Mouse (Mus musculus): Measurements from ENCODE around the gene Vrk3. TPM values are rescaled to one million over a fixed set of nuclear protein-coding genes. Genes with fewer than 3 reads are reported as not detected.
"Not testable (repeated sequence)": the region's sequence is repeated elsewhere in the genome, so short reads cannot be mapped to it uniquely, and the experiment has no call there.

The Vrk3 gene
- polyA plus RNA-seq, 1 experiment, result 104 TPM

DNA sequence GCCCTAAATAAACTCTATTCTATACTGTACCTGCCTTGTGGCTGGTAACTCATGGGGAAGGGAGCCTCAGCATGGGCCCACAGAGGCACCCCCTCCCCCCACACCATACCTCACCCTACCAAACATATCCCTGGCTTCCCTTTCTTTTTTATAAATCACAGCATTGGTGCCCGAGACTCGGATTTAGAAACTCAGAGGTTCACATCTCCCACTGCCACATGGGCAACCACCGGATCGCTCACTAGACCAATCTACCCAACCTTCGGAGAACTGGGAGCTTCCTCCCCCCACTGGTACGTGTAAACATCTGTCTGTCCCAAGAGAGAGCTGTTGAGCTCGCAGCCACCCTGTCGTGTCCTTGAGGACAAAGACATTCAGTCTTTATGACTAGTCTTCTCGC is 3.9 kb upstream of the Vrk3 start:
- TF ChIP-seq GATA1 (IDR thresholded peaks at IDR 0.05; ENCODE audit: low read length), result no peak

DNA sequence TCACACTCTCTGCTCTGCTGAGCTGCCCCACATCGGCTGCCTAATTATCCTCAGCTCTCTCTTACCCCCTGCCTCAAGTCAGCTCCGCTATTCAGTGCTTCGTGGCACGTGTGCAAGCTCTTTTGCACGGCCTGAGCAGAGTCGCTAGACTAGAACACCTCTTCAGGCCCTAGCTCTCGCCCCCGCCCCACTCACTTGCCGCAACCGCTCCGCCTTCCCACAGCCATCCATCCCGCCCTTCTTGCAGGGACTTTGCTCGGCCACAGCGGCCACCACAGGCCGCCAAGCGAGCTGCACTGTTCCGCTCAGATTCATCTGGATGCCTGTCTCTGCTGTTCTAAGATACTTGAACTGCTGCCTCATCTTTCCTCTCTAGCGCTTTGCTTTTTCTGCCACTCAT is 3.1 kb upstream of the Vrk3 start:
- TF ChIP-seq GATA1 (IDR thresholded peaks at IDR 0.05; ENCODE audit: low read length), result no peak

DNA sequence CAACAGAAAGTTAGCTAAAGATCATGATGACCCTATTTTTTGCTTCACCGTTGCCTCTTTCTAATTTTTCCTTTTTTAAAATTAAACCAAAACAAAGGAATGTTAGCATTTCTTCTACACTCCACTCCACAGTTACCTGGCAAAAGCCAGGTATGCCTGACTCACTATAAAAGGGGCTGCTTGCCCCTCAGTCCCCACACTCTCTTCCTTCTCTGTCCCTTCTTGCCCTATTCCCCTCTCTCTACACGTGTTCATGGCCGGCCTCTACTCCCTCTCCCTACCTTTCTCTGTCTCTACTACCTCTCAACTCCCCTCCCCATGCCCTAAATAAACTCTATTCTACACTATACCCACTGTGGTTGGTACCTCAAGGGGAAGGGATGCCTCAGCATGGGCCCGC is 1.1 kb upstream of the Vrk3 start:
- no peak for TF ChIP-seq GATA1 (IDR thresholded peaks at IDR 0.05; ENCODE audit: low read length)

DNA sequence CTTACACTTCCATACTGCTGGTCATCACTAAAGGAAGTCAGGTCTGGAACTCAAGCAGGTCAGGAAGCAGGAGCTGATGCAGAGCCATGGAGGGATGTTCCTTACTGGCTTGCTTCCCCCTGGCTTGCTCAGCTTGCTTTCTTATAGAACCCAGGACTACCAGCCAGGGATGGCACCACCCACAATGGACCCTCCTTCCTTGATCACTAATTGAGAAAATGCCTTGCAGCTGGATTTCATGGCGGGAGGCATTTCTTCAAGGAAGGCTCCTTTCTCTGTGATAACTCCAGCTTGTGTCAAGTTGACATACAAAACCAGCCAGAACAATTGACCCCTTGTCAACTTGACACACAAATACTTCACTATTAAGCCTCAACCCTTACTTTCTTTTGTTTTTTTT is 2.7 kb downstream of the Vrk3 start, which contains the start of gene Zfp473:
Gene Zfp473, minus strand, starts transcription at position 101 of the 400 bp plus-strand sequence.
- not testable (repeated sequence) for TF ChIP-seq GATA1 (IDR thresholded peaks at IDR 0.05; ENCODE audit: low read length)

DNA sequence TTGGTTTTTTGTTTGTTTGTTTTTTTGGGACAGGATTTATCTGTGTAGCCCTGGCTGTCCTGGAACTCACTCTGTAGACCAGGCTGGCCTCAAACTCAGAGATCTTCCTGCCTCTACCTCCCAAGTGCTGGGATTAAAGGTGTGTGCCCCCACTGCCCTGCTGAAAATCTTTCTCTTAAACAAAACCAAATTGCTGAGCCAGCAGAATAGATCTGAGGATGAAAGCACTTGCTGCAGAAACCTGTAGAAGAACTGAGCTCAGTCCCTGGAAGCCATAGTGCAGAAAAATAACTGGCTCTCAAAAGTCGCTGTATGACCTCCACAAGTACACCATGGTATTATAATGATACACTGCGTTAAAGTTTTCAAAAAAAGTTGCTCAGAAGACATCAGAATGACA is 9.0 kb downstream of the Vrk3 start:
- no peak for TF ChIP-seq GATA1 (IDR thresholded peaks at IDR 0.05; ENCODE audit: low read length)

DNA sequence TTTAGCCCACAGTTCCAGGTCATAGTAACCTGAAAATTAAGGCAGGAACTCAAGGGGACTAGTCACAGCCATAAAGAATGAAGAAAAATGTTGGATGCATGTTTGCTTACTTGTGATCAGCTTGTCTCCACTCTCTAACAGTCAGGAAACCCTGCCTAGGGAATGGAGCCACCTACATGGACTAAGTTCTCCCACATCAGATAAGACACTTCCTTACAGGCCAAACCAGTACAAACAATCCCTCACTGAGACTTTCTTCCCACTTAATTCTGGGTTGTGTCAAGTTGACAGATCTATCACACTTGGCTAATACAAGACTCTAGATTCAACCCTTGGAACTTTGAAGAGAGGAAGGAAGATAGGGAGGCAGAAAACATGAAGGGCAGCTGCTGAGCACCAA is 12.2 kb downstream of the Vrk3 start:
- TF ChIP-seq GATA1 (IDR thresholded peaks at IDR 0.05; ENCODE audit: low read length), result no peak

DNA sequence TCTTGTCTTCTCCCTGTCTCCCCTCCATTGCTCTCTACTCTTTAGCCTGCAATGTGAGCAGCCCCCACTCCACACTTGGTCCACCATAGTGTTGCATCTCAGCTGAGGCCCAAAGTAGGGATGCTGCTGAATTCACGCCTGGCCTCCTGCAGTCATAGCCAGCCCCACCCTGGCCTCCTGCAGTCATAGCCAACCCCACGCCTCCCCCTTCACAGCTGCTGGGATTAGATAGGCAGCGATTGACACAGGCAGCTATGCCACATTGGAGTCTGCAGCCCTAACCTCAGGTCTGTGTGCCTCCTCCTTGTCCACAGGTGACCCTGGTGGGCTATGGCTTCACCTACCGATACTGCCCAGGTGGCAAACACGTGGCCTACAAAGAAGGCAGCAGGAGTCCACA is 19.9 kb downstream of the Vrk3 start:
- no peak for TF ChIP-seq GATA1 (IDR thresholded peaks at IDR 0.05; ENCODE audit: low read length)

DNA sequence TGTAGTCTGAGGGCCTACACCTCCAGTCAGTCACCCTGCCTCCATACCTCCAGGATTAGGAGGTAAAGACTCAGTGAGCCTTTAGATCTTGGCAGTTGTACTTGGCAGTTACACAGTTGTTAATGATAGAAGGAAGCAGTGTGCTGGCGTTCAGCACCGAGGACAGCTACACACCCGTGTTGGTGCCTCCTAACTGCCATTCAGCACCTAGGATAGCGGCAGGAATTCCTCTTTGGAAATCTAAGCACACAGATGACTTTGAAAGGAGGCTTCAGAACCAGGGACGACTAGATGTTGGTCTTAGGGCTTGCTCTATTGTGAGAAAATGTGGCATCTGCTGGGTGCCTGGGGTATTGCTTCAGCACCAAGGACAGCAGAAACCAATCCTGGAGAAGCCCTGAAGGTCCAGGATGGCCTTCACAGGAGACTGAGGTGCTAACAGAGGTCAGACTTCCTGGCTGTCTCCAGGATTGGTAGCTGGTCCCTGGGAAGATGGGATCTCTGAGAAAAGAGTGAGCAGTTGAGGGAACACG is 21.9 kb downstream of the Vrk3 start:
- no peak for TF ChIP-seq GATA1 (IDR thresholded peaks at IDR 0.05; ENCODE audit: low read length)

DNA sequence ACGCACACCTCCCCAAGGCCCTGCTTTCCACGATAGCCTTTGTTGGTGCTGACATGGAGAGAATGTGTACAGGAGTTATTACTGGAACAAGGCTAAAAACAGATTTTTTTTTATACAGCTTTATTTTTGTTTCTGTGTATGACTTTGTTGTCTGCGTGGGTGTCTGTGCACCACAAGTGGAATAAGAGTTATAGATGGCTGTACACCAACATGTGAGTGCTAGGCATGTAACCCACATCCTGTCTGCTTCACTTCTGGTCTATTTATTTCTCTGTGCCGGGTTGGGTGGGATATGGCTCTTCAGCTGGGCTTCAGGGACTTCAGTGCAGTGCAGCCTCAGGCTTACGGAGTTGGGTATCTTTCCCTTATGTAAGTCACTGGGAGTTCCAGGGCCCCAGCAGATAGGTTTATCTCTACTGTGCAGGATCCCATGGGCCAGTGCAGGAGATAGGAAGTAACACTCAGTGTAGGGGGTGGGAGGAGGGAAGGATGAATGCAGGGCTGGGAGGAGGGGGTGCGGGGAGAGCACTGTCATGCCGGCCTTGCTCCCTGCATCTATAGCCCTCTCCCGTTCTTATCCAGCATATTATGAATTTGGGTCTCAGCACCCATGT is 24.5 kb downstream of the Vrk3 start:
- no peak for TF ChIP-seq GATA1 (IDR thresholded peaks at IDR 0.05; ENCODE audit: low read length)

DNA sequence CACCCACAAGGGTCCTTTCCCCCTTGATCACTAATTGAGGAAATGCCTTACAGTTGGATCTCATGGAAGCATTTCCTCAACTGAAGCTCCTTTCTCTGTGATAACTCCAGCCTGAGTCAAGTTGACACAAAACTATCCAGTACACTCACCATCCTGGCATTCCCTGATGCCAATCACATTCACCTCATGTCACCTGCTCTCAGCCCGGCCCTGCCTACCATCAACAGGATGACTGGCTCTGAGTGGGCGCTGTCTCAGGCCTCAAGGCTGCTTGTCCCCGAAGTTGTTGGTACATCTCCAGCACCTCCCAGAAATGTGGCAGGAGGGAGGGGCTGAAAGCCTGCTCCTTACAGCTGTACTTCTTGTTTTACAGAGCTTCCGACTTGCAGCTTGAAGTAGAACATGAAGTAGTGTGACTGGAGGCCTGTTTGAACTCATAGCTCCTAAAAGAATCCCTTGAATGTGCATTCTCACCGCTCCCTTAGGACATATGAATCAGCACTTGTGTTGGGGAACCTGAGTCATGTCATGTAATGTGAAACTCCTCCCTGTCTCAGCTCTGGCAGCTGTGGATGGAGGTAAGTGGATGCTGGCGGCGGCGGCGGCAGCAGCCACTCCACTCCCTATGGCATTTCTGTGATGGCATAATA is 28.8 kb downstream of the Vrk3 start:
- no peak for TF ChIP-seq GATA1 (IDR thresholded peaks at IDR 0.05; ENCODE audit: low read length)

DNA sequence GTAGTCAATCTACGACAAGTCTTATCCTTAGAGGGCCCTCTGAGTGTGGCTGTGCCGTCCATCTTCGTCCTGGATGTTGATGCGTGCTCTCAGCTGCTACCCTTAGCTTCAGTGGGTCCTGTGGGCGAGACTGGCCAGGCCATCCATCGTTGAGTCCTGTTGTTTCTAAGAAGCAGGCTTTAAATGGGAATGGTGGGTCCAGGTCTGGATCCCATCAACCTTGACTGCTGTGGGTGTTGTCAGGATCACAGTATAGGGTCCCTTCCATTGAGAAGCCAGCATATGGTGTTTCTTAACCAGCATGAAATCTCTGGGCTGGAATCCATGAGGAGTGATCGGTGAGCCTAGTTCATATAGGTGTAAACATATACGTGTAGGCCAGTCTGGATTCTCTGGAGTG is 31.9 kb downstream of the Vrk3 start:
- TF ChIP-seq GATA1 (IDR thresholded peaks at IDR 0.05; ENCODE audit: low read length), result no peak

DNA sequence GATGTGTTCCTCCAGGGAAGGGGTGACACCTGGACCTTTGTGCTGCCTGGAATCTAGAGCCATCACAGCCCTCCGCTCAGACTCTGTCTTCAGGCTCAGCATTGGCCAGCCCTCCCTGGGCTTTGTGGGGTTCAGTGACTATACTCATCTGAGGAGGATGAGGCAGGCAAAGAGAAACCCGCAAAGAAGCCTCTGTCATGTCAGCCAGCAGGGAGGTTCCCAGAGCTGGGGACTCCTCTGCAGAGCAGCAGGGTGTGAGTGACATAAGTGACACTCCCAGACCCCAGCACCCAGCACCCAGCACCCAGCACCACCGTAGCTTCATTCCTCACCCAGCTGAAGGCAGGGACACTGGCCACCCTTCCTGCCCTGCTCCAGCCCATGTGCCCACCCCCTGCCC is 41.3 kb downstream of the Vrk3 start:
- no peak for TF ChIP-seq GATA1 (IDR thresholded peaks at IDR 0.05; ENCODE audit: low read length)

DNA sequence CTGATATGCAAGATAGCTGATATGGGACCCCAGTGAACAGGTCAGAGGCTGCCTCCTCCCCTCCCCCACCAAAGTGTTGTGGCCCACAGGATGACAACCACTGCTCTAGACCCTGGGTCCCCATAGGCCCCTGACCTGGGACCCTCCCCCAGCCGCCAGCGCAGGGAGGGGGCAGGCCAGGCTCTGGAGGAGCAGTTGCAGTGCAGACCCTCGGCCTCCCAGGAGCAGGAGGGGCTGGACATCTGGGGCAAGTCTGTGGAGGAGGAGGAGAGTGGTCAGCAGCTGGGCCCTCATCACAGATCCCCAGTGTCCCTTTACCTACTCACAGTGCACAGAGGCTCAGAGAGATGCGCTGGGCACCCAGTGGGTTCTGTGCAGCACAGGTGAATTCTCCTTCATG is 41.9 kb downstream of the Vrk3 start:
- no peak for TF ChIP-seq GATA1 (IDR thresholded peaks at IDR 0.05; ENCODE audit: low read length)

DNA sequence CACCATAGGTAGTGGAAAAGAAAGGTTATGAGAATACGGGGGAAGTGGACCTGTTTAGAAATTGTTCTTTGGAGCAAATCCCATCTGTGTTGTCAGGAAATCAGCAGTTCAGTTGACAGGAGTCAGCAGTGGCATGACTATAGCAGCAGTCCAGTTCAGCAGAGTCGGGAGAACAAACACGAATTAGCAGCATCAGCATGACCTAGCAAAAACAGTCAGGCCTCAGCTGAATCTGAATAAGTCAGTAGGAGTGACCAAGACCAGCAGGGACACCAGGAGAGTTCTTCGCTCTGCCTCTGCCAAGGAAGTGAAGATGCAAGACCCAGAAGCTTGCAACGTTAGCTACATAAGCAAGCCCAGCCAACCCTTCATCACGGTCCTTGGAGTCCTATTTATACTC is 44.6 kb downstream of the Vrk3 start:
- TF ChIP-seq GATA1 (IDR thresholded peaks at IDR 0.05; ENCODE audit: low read length), result no peak

DNA sequence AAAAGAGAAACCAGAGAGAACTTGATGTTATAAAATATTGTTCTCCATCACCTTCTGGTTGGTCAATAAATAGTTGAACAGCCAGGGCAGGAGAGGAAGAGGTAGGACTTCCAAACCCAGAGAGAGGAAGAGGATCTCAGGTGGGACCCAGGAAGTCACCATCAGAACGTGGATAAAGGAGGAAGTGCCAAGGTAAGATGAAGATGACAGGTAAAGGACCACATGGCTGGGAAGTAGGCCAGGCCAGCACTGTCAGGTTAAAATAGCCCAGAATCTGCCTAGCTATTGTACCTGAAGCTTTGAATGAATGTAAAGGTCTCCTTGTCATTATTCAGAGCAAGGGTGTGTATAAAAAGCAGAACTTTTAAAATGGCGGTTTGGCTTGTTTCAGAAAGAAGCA is 60.7 kb downstream of the Vrk3 start:
- no peak for TF ChIP-seq GATA1 (IDR thresholded peaks at IDR 0.05; ENCODE audit: low read length)

DNA sequence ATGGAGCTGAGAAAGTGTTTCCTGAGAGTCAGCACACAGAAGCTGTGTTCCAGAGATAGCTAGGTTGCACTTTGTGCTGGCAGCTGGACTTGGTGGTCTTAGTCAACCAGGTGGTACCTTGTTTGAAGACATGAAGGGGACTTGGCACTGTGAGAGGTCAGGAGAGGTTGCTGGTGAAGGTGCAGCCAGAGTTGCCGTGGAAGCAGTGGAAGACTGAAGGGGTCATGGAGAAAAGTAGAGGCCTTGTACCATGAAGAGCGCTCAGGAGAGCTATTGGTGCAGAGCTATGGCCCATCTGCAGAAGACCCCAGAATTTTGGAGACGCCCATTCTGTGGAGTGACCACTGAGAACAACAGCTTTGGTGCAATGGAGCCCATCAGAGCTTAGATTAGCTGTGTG is 61.3 kb downstream of the Vrk3 start:
- no peak for TF ChIP-seq GATA1 (IDR thresholded peaks at IDR 0.05; ENCODE audit: low read length)

DNA sequence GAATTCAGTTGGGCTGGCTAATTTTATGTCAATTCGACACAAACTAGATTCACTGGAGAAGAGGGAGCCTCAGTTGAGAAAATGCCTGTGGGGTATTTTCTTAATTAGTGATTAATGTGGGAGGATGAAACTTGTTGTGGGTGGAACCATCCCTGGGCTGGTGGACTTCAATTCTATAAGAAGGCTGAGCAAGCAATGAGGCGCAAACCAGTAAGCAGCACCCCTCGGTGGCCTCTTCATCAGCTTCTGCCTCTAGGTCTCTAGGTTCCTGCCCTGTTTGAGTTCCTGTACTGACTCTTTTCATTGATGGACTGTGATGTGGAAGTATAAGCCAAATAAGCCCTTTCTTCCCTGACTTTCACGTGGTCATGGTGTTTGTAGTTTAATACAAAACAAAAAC is 62.2 kb downstream of the Vrk3 start:
- TF ChIP-seq GATA1 (IDR thresholded peaks at IDR 0.05; ENCODE audit: low read length), result no peak
